Mouse (Mus musculus): Measurements from ENCODE around the gene Fbn1.
A peak's percentile ranks its signal among the peaks of the same experiment; 100 is the strongest.

Gene Fbn1

DNA sequence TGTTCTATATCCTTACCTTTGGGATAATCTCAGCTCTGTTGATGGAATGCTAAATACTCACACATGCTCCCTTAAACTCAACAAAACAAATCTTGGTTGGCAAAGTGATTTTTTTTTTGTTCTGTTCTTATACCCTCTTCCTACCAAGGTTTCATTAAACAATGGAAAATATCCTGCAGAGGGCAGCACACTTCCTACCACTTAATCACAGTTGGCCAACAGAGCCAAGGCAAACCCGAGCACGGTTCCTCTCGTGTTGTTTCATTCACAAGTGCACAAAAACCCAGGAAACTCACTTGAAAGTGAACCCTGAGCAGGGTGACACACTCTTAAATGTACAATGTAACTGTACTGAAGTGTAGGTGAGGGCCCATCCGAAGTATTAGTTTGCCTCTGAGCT is 173.6 kb downstream of the Fbn1 start:
- DNase-seq (ENCODE audit: low read depth), result peak; percentile 62

GRCm38 (mm10) chr2:125331581-125331980 is 176.2 kb downstream of the Fbn1 start:
- no peak for DNase-seq (ENCODE audit: low read depth)

DNA sequence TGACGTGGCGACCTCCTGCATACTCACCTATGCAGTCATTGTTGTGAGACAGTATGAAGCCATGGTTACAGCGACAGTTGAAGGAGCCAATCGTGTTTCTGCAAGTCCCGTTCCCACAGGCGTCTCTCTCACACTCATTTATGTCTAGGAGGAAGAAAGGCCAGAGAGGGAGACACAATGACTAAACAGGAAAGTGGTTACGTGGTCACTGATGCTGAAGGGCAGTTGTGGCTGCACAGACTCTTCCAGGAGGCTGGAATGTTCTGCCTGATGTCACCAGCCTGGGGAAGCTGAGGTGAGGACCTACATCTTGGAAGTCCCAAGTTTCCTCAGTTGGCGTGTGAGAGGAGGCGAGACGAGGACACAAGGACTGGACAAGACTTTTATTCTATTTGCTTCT is 177.3 kb downstream of the Fbn1 start:
- DNase-seq (ENCODE audit: low read depth), result no peak

GRCm38 (mm10) chr2:125325125-125325855 is 182.5 kb downstream of the Fbn1 start:
- DNase-seq (ENCODE audit: low read depth), result peak; percentile 74

DNA sequence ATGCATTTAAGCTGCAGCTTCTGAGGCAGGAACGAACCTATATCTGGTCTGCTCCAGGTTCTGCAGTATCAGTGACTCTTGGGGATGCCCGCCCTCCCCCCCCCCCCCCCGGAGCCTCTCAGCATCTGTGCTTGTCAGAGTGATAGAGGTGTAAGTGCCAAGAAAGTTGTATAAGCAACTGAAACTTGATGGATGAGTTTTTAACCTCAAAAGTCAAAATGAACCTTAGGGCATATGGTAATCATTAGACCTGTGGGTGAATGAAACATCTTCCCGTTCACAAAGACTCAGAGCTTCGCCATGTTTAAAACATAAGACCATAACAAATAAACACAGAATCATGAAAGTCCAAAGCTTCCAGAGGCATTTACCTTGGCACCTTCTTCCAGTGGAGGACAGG is 183.3 kb downstream of the Fbn1 start:
- DNase-seq (ENCODE audit: low read depth), result peak; percentile 71

- no peak for DNase-seq (ENCODE audit: low read depth)
These were observed 184.4 kb downstream of the Fbn1 start for GRCm38 (mm10) chr2:125323347-125323746.

DNA sequence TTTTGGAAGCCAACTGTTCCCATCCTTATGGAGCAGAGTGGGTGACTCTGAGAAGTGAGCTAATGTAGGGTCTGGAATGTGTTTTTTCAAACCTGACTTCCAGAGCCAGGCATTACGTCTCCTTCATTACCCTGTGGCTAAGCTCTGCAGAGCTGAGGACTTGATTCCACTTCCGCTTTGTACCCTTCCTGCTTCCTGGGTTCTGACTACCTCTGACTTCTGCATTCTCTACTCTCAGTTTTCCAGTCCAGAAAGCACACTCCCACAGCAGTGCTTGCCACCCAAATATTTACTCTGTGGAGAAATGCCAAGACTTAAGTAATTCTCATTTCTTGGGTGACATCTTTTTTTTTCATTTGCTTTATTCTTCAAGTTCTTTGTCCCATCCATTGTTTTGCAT is 185.2 kb downstream of the Fbn1 start:
- DNase-seq (ENCODE audit: low read depth), result no peak

DNA sequence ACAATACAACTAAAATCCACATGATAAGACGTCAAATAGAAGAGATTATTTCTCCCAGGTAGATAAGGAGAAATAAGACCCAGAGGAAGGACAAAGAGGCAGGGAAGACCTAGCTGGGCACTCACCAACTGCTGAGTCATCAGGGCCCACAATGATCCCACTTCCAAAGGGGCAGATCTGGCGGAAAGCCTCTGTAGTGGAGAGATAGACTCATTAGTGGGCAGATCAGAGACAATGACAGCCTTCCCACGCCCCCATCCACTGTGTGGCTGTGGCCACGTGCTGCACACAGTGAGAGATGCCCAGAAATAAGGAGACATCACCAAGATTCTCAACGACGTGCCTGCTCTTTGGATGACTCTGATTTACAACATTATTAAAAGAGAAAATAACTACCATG is 186.7 kb downstream of the Fbn1 start:
- DNase-seq (ENCODE audit: low read depth), result no peak

- no peak for DNase-seq (ENCODE audit: low read depth)
These were observed 188.1 kb downstream of the Fbn1 start for GRCm38 (mm10) chr2:125319651-125320050.

DNA sequence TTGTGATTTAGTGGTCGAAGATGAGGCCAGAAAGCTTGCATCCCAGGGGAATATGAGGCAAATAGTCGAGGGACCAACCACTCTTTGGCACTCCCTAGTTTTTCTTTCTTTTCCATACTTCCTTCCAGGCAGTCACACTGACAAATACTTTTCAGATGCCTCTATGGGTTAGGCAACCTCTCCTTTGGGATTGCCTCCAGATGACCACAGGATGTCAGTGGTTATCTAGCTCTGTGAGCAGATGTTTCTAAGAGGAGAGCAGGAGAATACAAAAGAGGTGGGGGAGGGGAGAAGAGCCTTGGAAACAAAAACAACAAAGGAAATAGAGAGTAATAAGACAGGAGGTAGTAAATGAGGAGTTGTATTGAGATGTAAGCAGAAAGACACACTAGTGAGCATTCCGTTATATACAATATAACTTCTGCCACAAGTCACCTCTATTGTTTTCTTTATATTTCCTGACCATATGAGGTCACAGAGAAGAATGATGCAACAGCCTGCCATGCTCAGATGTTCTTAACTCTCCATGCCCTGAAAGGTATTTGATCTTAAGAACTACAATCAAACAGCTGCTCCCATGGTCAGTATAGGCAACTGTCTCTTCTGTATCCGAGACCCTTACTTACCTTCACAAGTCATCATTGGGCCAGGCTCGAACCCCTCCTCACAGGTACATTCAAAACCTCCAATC is 189.3 kb downstream of the Fbn1 start:
- DNase-seq (ENCODE audit: low read depth), result peak; percentile 72

DNA sequence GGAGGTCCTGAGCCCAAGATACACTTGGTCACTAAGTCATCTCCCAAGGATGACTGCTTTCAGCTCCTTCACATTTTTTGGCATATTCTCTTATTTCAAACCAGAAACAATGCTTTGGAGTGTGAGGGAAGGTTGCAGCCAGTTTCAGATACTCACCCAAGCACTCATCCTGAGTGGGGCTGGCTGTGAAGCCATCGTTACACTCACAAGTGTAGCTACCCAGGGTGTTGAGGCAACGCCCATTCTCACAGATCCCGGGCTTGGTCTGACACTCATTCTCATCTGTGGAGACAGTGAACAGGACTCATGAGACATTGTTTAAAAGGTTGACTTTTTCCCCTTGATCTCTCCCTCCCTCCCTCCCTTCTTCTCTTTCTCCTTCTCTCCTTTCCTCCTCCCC is 192.6 kb downstream of the Fbn1 start:
- no peak for DNase-seq (ENCODE audit: low read depth)

GRCm38 (mm10) chr2:125314169-125314925 is 193.4 kb downstream of the Fbn1 start:
- no peak for DNase-seq (ENCODE audit: low read depth)

DNA sequence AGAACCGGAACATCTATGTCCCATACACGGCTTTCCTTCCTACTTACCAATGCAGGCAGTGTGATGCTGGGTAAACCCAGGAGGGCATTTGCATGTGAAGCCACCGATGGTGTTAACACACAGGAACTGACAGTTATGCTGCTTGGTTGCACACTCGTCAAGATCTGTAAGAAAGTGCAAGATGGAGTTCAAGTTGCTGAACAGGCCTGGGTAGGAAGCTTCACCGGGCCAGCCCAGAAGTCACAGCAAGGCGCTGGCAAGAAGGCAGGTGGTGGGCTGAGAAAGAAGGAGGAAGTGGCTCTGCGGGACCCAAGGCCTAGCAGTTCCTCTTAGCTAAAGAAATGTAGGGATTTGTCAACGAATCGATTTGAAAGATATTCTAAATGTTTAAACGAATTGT is 198.1 kb downstream of the Fbn1 start:
- DNase-seq (ENCODE audit: low read depth), result no peak

- no peak for DNase-seq (ENCODE audit: low read depth)
These were observed 202.1 kb downstream of the Fbn1 start for GRCm38 (mm10) chr2:125305671-125306070.

GRCm38 (mm10) chr2:125304746-125305145 is 203.0 kb downstream of the Fbn1 start:
- DNase-seq (ENCODE audit: low read depth), result no peak

- peak; percentile 17 for DNase-seq (ENCODE audit: low read depth)
These were observed 203.9 kb downstream of the Fbn1 start for GRCm38 (mm10) chr2:125303764-125304384.

GRCm38 (mm10) chr2:125302625-125302924 is 205.2 kb downstream of the Fbn1 start:
- DNase-seq (ENCODE audit: low read depth), result peak; percentile 67

DNA sequence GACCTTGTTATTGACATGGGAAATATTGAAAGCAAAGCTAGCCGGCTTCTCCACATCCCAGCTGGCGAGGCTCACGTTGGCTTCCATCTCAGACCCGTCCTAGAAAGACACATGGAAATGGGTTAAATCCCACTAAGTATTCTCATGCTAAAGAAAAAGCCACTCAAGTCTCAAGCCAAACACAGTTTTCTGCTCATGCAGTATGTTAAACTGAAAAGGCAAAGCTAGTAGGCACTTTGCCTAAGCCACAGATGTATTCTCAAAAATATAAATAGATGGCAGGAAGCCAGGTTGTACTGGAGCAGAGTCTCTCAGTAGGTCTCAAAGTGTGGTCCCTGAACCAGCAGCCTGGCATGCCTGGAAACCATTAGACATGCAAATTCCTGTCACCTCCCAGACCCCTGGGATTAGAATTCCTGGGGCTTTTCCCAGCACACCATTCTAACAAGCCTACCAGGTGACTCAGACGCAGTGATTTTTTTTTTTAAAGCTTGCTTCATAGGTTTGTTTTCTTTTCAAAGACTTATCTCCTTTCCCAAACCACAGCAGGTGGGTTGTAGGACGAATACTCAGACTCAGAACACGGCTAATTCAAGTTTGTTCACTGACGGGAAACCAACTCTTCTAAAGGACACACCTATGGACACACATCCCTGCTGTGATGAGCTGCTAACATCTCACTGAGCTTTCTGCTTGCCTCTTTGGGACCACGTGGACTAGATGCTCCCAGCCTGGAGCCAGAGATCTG is 205.7 kb downstream of the Fbn1 start:
- peak; percentile 81 for DNase-seq (ENCODE audit: low read depth)

GRCm38 (mm10) chr2:125298841-125299240 is 209.0 kb downstream of the Fbn1 start:
- no peak for DNase-seq (ENCODE audit: low read depth)

- peak; percentile 78 for DNase-seq (ENCODE audit: low read depth)
These were observed 212.3 kb downstream of the Fbn1 start for GRCm38 (mm10) chr2:125295526-125295925.

DNA sequence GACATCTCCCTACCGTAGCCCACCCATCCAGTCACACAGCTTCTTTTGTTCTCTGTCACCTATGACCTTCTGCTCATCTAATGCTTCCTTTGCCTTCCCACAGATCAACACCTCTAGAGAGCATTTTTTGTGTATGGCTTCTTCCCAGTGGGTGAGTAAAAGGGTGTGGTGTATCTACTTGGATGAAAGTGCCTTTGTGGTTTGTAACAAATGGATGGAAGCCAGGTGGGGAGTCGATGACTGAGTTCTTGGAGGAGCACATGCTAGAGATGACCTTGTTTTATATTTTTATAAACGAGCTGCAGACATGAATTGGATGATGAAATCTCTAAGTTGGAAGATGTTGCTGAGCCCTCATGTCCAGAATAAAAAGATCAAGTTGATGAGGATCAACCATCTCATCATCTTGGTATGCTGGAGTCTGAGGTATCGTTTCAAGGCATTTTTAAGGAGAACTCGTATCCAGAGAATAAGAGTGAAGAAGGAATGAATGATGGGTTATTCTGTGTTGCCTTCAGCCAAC is 213.8 kb downstream of the Fbn1 start:
- peak; percentile 88 for DNase-seq (ENCODE audit: low read depth)

DNA sequence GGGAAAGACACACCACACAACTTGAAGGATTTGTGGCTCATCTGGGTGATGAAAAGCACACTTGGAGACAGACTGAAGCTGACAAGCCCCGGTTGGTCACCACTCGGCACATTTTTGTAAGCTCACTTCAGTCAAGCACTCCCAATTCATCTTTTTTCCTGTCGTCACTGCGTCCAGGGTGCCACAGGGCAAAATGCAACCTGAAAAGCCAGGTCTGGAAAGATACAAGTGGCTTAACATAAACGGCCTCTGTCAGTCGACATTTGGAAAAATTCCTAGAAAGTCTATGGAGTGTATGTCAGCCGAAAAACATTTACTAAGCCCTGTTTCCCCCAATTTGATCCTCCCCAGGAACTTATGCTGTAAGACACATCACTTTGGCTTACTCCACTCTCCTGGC is 215.2 kb downstream of the Fbn1 start:
- peak; percentile 73 for DNase-seq (ENCODE audit: low read depth)
